Mouse (Mus musculus): ENCODE measurements around the gene Olfr750.

DNA sequence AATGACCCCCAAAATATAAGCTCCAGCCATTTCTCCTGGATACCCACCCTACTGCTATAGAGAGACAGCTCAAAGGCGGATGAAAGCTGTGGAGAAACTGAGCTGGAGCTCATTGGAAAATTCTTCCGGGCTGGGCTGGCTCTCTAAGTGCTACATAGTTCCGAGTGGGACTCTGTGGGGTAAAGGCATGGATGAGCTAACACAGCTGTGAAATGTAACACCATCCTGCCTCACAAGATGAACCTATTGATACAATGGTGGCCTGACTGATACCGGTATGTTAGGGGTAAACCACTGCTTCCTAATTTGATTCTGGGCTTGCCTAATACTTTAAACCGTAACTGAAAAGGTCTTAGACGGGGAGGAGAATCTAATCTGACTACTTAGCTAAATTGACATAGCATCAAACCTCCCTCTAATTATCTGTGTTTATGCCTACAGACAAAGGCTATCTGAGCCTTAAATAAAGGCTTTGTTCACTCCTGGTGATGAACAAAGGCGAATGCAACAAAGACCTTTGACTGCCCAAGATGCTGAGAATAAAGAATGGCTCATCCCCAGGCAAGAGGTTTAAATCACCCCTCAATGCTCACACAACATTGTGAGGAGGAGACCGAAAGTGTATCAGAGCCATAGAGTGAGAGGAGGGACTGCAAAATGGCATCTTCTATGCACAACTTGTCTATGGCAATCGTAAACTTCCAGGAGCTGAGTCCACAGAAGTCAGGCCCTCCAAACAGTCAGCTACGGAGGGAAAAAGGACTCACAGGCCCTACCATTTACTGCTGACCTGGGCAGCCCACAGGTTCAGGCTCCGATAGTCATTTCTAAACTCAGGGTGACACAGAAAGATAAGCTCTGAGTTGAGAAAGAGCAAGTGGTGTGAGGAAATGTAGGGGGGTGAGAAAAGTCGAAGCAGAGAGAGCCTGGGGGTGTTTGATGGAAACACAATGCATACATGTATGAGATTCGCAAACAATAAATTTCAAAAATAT, 19.7 kb downstream of the Olfr750 start:
- TF ChIP-seq POLR2A (IDR thresholded peaks at IDR 0.05; ENCODE audit: control insufficient read depth, extremely low read depth, insufficient read depth, low read length, poor library complexity) (no peak), CTCF (IDR thresholded peaks at IDR 0.05; ENCODE audit: borderline replicate concordance, control insufficient read depth, extremely low read depth, insufficient read depth, low read length, poor library complexity) (no peak)
